Mouse (Mus musculus) megakaryocyte-erythroid progenitor cell, adult 5-6 weeks (primary cell): Measurements from ENCODE around the gene Tmem211. TPM values are rescaled to one million over a fixed set of nuclear protein-coding genes. Genes with fewer than 3 reads are reported as not detected.

Experiments used
- ATAC-seq: replicated peaks from 2 replicates; pipeline ENCODE4 v1.8.0; 2016; ENCODE audit warnings: mild to moderate bottlenecking, inconsistent platforms; ENCODE audit not compliant: severe bottlenecking, poor library complexity, low FRiP score, low TSS enrichment
- total RNA-seq, 2 experiments: library from RNA; stranded (forward) in 1 of 2; stranded (reverse) in 1 of 2; fragments of 200-1000, 215-1000 nt in 1 of 2; fragments of >200 nt in 1 of 2; fragmentation: Nextera tagmentation in 1 of 2; gene quantifications; 2 replicates each; pipeline ENCODE4 v1.2.3; 2014 to 2017

Tmem211 gene
- total RNA-seq, 2 experiments from 2014 or later: not detected

DNA sequence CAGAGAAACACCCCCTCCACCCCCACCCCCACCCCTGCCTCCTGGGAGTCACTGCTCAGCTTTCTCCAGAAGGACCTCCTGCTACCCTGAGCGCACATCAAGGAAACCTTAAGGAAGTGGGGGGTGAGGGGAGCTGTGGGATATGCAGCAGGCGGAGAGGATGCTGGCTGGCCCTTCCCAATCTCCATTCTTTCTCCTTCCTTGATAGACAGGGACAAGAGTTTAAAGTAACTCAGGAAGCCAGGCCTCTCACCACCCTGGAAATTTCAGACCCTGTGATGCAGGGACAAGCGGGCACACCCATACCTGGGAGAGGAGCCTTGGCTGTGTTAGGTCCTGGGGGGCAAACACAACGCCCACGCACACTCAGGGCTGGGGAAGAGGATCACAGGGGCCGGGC is 16.4 kb upstream of the Tmem211 start:
- no peak for ATAC-seq

DNA sequence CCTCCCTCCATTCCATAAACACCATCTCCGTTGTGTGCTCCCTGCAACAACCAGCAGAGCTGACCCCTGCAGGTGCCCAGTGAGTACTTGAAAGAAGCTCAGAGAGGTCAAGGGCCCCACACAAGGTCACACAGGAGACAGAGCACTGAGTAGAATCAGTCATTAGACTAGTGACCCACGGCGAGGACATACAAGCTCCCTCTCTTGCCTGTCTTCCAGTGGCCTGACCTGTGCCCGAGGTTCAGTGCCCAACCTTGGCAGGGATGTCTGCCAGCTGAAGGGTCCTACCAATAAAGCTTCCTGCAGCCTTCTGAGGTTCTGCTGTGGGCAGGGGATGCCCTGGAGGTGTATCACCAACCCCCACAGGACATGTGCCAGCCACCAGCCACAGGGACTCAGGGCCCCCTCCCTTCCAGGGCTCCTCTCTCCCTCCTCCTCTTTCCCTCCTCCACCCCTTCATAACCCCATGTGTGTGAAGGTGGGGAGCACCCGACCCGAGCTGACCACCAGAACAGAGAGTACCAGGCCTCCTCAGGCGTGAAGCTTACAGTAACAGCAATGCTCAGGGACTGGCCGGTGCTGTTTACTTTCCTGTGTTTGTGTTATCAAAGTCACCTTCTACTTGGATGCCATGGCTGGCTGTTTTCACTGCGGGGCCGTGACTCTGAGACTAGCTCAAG is 14.4 kb upstream of the Tmem211 start:
- ATAC-seq: no peak

DNA sequence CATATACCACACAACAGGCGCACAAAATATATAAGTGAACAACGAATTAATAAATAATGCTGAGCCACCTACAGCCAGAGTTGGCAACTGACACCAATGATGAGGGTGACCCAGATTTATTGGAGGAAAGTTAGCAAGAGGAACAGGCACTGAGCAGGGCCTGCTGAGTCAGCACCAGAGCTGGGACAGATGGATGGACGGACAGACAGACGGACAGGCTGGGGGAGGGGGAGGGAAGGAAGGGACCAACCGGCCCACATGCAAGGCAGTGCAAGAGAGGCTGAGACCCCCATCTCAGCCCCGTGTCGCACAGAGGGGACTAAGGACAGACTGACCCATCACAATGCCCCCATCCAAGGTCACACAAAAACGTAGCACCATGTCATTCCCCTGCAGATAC is 12.7 kb upstream of the Tmem211 start:
- ATAC-seq: no peak

DNA sequence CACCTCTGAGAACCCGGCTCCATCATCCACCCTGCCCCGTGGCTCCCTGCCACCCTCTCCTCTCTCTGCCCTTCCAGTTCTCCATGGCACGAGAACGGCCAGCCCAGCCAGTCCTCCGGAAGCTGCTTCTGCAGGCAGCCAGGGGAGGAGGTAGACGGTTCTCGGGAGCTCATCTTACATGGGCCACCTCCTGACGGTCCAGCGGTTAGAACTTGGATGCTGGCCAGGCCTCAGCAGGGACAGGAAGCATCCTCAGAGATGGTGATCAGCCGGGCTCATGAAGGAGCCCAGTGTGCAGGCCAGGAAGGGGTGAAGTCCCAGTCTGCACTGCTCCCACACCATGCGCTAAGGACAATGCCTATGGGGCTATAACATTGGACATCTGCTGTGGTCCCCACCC is 12.3 kb upstream of the Tmem211 start:
- ATAC-seq: no peak; the same call in 1 of the 2 replicates

DNA sequence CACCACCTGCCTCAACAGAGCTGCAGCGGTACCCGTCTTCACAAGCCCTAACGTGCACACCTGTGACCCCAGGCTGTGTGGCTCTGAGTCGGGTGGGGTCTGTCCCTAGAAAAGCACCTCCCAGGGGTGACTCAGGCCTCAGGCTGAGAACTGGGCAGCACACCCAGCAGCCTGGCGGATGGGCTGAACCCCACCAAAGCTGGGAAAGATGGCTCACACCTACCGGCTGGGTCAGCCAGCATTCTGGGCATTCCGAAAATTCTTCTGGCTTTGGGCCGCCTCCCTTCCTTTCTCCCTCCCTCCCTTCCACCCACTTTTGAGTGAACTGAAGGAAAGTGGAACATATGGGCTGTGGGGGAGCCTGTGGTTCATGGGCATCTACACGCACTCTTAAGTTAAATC is 11.1 kb upstream of the Tmem211 start:
- ATAC-seq: no peak

DNA sequence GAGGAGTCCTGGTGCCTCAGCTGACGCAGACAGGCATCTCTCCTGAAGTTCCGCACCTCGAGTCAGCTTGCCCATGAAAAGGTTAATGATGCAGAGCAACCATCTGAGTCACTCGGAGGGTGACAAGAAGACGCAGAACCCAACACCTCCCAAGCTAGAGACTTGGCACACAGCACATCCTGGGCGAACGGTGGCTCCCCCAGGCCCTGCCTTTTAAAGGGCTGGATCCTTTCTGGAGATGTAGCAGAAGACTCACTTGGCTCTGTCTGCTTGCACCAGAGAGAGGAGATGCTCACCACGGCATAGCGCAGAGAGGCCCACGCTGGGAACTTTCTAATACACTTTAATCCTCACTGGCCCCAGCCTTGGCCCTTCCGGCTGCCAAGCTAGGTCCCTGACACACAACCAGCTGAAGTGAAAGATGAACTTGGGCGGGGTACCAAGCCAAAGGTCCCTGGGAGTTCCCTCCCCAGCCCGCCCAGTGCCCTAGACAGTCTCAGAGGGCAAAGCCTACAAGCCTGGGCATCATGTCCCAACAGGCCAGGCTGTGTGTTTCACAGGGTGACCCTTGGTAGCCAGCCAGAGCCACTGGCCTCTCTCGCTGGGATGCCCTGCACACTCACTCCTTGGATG is 10.3 kb upstream of the Tmem211 start:
- no peak for ATAC-seq

DNA sequence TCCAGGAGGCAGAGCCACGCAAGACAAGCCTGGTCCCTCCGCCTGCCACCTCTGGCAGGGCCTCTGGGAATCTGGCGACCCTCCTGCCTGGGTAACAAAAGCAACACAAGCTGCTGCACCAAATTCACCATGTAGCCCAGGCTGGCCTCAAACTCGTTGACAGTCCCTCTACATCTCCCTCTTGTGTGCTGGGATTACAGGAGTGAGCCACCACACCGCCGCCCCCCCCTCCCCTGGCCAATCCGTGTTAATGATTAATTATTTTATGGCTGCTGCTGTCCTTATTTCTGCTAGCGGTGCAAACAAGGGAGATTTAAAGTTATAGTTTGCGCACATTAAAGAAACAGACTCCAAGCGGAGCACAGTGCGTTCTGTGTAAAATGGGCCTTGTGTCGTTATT is 9.6 kb upstream of the Tmem211 start:
- no peak for ATAC-seq

DNA sequence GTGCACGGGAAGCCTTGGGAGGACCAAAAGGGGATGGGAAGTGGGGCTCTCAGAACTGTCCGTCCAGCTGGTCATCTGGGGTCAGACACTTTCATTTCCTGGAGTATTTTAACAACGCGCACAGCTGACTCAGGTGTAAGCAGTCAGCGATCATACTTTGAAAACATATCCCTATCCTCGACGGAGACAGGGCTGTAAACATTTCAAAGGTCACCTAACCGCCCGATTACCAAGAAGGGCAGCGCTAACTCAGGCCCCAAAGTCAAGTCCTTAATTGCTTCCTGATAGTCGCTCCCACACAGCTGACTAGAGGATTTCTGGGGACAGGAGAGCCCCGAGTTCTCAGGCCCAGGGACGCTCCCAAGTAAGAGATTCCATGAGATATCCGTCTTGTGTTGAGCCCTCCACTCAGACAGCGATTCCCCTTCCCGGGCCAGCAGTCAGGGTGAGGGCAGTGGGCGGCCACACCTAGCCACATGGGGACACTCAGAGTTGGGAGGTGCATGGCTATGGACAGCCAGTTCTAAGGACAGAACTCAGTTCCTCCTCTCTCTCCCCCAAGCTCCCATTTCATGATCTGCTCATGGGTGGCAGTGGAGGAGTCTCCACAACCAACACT is 8.0 kb upstream of the Tmem211 start:
- ATAC-seq: no peak

DNA sequence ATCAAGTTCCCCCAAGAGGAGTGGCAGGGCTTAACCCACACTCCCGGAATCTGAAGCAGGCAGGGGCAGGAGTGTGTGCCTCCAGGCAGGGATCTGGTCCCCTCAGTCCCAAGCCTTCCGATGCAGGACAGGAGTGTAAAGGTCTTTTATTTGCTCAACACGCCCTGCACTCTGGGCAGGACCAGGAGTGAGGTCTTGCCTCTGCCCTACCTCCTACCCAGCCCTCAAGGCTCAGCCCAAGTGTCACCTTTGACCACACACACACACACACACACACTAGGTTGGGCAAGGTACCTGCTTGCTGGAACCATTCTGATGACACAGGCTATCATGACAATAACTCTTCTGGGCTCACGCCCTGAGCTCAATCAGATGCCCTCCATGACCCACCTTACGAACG is 7.3 kb upstream of the Tmem211 start:
- ATAC-seq: no peak

DNA sequence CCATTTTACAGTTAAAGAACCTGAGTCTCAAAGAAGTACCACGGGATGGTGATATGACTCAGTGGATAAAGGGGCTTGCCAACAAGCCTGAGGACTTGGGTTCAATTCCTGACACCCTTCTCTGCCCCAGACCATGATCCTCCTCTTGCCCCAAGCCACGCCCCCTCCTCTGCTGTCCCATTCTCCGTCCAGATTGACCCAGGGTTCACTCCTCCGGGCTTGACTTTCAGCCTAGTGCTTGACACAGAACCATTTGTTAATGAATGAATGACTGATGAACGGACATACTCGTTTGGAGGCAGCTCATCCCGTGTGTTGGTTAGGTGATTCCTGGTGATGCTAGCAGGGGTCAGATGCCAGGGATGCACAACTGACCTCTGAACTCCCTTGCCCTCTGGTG is 6.8 kb upstream of the Tmem211 start:
- ATAC-seq: no peak

DNA sequence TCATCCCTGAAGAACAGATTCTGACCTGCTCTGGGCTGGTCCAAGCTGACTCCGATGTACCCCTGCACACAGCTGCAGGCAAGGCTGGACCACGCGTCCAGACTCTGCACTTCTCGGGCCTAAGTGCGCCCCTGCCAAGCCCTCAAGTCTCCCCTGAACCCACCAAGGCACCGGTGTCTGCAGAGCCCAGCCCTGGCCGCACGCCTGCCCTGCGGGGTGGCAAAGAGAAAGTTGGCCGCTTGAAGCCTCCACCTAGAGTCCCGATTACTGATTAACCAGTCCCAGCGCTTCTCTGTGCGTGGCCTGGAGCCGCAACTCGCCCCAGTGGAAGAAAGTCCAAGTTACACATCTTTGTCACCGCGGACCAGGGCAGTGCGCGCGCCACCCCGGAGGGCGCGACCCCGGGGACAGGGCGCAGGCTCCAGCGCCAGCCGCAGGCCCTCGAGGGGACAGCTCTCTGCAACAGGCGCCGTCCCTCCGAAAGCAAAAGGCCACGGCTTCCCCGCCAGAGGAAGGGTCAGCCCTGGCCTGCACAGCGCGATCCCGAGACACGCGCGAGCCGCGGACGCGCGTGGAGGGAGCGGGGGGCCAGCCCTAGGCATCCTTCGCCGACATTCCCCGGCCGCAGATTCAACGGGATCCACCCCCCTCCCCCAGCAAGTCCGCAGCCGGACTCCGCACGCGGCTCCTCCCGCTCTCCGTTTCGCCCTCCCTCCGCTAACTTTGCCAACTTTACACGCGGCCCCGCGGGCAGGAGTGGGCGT is 6.1 kb upstream of the Tmem211 start:
- ATAC-seq: peak; percentile 48

DNA sequence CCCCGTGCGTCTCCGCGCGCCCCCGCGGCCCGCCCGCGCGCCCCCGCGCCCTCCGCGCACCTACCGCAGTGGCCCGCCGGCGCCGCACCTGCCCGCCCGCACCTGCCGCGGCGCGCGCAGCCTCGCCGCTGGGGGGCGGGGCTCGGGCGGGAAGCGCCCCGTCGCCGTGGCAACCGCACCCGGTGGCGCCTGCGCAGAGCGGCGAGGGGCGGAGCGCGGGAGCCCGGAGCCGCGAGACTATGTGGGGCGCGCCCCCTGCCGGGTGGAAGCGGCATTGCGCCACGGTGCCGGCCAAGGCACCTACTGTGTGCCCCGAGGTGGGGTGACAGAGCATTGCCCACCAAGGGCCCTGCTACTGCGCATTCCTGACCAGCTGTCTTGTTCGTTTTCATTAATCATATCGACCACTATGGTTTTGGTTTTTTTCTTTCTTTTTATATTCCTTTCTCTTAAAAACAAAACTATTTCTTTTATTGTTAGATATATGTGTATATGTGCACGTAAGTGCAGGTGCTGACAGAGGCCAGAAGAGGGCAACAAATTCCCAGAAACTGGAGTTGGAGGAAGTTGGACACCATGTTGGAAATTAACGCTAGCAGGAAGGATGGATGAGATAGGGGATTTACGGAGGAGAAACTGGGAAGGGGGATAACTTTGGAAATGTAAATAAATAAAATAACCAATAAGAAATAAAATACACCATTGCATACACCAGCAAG is 5.4 kb upstream of the Tmem211 start, which contains the start of gene 2900026A02Rik:
Gene 2900026A02Rik (minus strand): TSS at position 90 of the 719 bp plus-strand sequence.
- peak; percentile 47; the same call in 1 of the 2 replicates for ATAC-seq

DNA sequence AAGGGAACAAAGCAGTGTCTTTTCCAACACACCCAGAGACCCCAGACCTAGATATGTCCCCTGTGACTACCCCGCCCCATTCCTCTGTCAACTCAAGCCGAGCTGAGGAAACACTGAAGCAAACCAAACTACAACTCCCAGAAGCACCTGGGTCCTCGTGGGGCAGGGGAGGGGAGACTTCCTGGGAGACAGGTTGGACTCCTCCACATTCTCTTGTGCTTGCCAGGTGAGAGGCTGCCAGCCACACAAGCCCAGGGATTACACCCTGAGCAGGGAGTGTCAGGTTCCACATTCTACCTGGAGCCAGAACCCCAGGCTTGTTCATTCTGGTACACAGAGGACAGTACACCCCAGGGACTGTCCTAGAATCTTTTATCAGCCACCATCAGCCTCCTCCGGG is 2.8 kb upstream of the Tmem211 start:
- ATAC-seq: no peak

DNA sequence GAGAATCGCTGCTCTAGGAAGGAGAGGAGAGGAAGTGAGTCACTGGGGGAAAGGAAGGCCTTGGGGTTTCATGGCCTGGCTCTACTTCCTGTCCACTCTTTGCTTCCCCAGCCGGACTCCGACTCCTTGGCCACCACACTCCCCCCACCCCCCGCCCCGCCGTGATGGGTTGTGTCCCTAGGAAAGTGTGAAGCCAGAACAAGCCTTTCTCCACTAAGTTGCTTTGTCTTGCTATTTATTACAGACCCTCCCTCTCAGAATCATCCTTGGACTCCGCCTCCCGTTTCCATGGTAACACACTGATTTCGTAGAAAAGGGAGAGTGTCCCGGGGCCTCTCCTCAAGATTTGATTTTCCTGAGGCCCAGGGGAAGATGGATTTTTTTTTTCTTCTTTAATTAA is 1.4 kb upstream of the Tmem211 start:
- ATAC-seq: no peak

DNA sequence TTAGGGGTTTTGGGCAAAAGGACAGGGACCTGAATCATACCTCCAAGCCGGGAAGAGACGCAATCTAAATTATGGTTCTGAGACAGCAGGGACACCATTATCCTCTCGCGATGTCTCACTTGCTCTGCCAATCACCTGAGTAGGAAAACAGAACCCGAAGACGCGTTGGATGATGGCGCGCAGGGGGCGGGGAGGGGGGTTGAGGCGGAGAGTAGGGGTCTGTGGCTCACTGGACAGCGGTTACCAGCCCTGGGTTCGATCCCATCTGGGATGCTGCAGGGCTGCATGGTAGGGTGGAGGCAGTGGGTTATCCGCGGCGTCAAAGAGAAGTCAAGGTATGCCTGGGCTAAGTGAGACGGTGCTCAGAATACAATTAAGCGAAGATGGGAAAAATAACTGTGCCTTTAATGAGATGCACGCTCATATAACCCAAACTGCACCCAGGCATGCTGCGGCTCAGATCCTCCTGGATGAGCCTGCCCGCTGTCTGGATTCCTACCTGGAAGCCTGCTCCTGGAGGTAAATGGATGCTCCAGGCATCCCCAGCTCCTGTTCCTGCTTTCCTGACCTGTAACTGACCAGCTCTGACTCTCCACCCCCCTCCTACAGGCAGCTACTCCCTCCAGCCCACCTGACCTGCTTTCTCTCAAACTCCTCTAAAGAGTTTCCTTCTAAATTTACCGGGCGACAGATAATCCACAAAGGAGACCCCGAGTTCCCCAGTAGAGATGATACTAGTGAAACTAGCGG is 848 bp upstream of the Tmem211 start:
- no peak for ATAC-seq

DNA sequence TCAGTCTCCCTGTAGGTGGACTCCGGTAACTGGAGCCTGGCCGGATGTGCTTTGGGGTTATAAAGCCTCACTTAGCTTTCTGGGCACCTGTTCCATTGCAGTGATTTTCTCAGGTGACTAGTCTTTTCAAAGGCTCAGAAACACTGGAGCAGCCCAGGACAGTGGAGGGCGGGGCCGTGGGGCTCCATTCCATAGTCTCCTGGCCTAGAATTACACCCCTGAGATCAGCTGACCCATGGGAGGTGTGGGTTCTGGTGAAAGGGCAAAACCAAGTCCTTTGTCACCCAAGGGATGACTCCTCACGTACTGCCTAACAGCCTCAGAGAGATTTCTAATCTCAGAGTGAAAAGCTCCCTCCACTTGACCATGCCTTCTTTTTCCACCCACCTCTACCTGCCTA is 3.5 kb downstream of the Tmem211 start:
- no peak for ATAC-seq

DNA sequence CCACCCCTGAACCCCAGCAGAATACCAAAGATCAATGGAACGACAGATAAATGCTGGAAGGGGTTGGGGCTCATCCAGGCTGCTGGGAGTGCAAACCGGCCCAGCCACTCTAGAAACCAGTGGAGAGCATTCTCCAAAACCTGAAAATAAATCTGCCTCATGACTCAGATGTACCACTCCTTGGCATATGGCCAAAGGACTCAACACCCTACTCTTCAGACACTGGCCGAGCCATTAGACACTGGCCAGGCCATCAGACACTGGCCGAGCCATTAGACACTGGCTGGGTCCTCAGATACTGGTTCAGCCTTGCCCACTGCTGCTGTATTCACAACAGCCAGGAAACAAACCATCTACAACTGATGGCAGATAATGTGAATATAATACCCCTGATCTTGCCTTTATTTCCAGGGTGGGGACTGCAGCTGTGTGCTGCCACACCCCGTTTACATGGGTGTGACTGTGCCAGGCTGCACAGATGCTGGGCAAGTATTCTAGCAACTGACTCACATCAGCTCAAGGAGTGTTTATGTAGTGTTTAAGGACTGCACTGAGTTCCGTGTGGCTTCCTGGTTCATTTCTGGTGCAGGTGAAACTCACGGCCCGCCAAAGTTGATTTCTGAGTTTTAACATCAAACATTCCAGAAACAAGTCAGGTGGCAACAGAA is 22.7 kb downstream of the Tmem211 start:
- peak; percentile 67; the same call in 1 of the 2 replicates for ATAC-seq

DNA sequence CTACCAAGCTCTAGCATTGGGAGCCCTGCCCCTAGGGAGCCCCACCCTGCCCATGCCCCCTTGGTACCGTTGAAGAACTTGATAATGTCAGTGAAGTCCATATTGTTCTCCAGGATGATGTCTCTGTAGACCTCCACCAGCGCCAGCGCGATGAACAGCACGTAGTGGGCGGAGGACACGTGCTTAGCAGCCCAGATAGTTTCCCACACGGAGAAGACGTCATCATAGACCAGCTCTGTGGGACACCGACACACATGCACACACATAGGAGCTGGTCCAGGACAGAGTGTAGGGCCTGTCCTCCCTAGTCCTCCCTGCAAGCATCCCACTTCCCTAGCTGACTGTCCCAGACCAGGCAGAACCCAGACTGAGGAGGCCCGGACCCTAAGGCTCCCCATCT is 24.1 kb downstream of the Tmem211 start:
- no peak for ATAC-seq
